Mouse (Mus musculus): ENCODE measurements at regions not wholly inside any gene's neighbourhood (a gene's known extent, or its start where the extent isn't known, plus 50 kb on each side); places are given as distances from the start of the nearest gene placed in this dataset.

DNA sequence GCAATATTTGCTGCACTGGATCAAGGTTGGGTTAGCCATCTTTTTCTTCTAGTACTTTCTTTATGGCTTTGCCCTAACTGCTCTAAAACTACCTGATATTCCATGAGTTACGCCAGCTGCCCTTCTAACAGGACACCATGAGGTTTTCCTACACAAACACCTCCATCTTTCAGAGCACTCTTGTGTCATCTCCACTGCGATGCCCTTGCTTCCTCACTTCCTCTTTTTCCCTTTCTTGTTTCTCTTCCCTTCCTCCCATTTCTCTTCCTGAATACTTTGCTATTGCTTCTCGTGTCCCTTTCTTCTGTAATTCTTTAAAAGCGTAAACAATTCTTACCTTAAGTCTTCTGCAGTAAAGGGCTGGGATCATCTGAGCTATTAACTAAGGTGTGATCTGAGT is 139.9 kb upstream of the Hhip start:
- H3K4me3 ChIP-seq (replicated peaks; ENCODE audit: low read length), result no peak overlapping the region
- H3K9me3 ChIP-seq (ENCODE audit: control insufficient read depth, low read length), result no peaks in the 10 kb centered on the region
- H3K4me2 ChIP-seq (replicated peaks; ENCODE audit: low read depth, low read length, severe bottlenecking), result no peak overlapping the region
- 89% methylated on average over 4 of the region's 4 CpGs for WGBS
- no peaks in the 10 kb centered on the region for H3K36me3 ChIP-seq (ENCODE audit: control insufficient read depth, insufficient read depth, low read length)
- H3K27ac ChIP-seq (replicated peaks; ENCODE audit: low read depth, low read length), result no peak overlapping the region
- no peaks in the 10 kb centered on the region for H3K27me3 ChIP-seq (ENCODE audit: control insufficient read depth, insufficient read depth, low read length)
- peaks cover 8% of the 10 kb centered on the region; the same call in 1 of the 2 replicates for H3K4me1 ChIP-seq (ENCODE audit: control insufficient read depth, insufficient read depth, low read length)
- H3K9ac ChIP-seq (ENCODE audit: low read depth, low read length, severe bottlenecking), result no peak overlapping the region
- ATAC-seq (ENCODE audit: low FRiP score, low read depth), result no peak
- no peak for TF ChIP-seq POLR2A (IDR thresholded peaks at IDR 0.05; ENCODE audit: borderline replicate concordance, extremely low read depth, insufficient read depth, insufficient read length)
- no peak for DNase-seq (ENCODE audit: low spot score)

DNA sequence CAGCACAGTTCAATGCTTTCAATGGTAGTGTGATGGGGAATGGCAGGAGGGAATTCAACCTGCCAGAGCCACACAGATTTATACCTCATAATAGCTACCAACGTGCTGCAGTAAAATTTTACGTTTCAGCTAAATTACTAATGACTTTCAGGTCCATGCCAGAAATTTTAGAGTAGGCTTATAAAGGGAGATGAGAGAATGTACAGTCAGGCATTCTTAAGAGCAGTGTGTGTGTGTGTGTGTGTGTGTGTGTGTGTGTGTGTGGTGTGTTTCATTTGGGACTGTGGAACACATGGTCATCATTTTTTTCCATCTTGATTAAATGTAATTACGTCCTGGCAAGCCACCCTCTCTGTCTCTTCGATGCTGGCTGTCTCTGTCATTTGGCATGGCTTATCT is 132.7 kb upstream of the Hhip start:
- Histone ChIP-seq H3K4me2 (replicated peaks; ENCODE audit: low read depth, low read length, severe bottlenecking) (no peak overlapping the region), H3K27ac (replicated peaks; ENCODE audit: low read depth, low read length) (no peak overlapping the region), H3K9ac (ENCODE audit: low read depth, low read length, severe bottlenecking) (no peak overlapping the region), H3K4me3 (replicated peaks; ENCODE audit: low read length) (no peak overlapping the region), H3K36me3 (ENCODE audit: control insufficient read depth, insufficient read depth, low read length) (no peaks in the 10 kb centered on the region), H3K27me3 (ENCODE audit: control insufficient read depth, insufficient read depth, low read length) (no peaks in the 10 kb centered on the region), H3K4me1 (ENCODE audit: control insufficient read depth, insufficient read depth, low read length) (peaks cover 9% of the 10 kb centered on the region), H3K9me3 (ENCODE audit: control insufficient read depth, low read length) (no peaks in the 10 kb centered on the region)
- DNase-seq (ENCODE audit: low spot score), result peak; percentile 41
- WGBS, result 21% methylated on average over 4 of the region's 4 CpGs
- TF ChIP-seq POLR2A (IDR thresholded peaks at IDR 0.05; ENCODE audit: borderline replicate concordance, extremely low read depth, insufficient read depth, insufficient read length), result no peak
- peak; percentile 68 for ATAC-seq (ENCODE audit: low FRiP score, low read depth)

DNA sequence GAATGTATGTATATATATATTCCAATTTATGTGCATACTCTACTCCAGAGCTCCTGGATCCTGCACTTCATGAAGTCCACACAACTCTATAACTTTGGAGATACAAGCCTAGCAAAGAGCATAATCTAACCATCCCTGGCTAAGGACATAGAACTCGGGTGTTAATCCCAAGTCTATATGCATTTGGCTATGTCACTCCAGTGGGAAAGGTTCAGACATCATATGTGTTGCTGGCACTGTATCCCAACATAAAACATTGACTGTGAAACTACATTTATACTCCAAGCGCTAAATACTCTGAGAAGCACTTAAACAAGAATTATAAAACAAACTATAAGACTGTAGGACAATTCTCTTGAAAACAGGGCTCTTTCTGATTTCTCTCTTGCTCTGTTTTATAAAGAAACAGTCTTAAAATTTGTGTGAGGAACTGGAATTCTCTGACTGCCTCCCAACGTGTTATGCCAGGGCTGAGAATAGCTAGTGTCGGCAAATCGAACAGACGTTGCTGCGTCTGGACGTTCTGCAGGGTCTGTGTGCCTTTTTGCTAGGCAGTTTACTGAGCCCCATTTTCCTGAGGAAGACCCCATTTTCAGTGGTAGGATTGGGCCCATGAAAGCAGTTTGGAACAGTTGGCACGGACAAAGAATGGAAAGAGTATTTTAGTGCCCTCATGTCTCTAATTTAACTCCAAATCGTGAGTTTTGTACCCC is 132.1 kb upstream of the Hhip start:
- Histone ChIP-seq H3K9me3 (ENCODE audit: control insufficient read depth, low read length) (no peaks in the 10 kb centered on the region), H3K27ac (replicated peaks; ENCODE audit: low read depth, low read length) (no peak overlapping the region)

DNA sequence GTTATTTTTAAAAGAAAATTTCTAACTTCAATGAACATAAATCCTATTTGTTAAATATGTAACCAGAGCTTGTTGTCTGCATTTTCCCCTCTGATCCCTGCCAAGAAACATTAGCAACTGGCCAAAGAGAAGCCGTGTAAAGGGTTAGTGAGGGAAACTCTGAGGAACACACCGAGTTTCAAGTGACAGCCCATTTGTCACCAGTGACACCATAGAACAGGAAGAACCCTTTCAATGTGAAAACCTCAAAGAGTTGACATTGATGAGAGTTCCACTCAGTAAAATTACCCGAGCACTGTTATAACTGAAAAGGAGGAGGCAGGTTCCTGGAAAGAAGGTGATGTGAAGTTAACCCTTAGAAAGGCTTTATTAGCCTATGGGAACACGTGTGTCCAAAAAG is 127.5 kb upstream of the Hhip start:
- no peak for TF ChIP-seq POLR2A (IDR thresholded peaks at IDR 0.05; ENCODE audit: borderline replicate concordance, extremely low read depth, insufficient read depth, insufficient read length)
- Histone ChIP-seq H3K9ac (ENCODE audit: low read depth, low read length, severe bottlenecking) (no peak overlapping the region), H3K4me3 (replicated peaks; ENCODE audit: low read length) (no peak overlapping the region), H3K27me3 (ENCODE audit: control insufficient read depth, insufficient read depth, low read length) (no peaks in the 10 kb centered on the region), H3K4me1 (ENCODE audit: control insufficient read depth, insufficient read depth, low read length) (0 out of 2 replicates have a peak, but pooled peaks cover under 1% of the 10 kb centered on the region), H3K9me3 (ENCODE audit: control insufficient read depth, low read length) (no peaks in the 10 kb centered on the region), H3K4me2 (replicated peaks; ENCODE audit: low read depth, low read length, severe bottlenecking) (no peak overlapping the region), H3K27ac (replicated peaks; ENCODE audit: low read depth, low read length) (no peak overlapping the region), H3K36me3 (ENCODE audit: control insufficient read depth, insufficient read depth, low read length) (no peaks in the 10 kb centered on the region)
- DNase-seq (ENCODE audit: low spot score), result no peak
- WGBS, result 21% methylated on average over 4 of the region's 4 CpGs
- ATAC-seq (ENCODE audit: low FRiP score, low read depth), result no peak

More for the DNA sequence above, 132.1 kb upstream of the Hhip start:
- H3K36me3 ChIP-seq (ENCODE audit: control insufficient read depth, insufficient read depth, low read length), result no peaks in the 10 kb centered on the region
- H3K9ac ChIP-seq (ENCODE audit: low read depth, low read length, severe bottlenecking), result no peak overlapping the region
- H3K27me3 ChIP-seq (ENCODE audit: control insufficient read depth, insufficient read depth, low read length), result no peaks in the 10 kb centered on the region
- peak; percentile 37 for ATAC-seq (ENCODE audit: low FRiP score, low read depth)
- no peak overlapping the region for H3K4me2 ChIP-seq (replicated peaks; ENCODE audit: low read depth, low read length, severe bottlenecking)
- TF ChIP-seq POLR2A (IDR thresholded peaks at IDR 0.05; ENCODE audit: borderline replicate concordance, extremely low read depth, insufficient read depth, insufficient read length), result no peak
- peaks cover 9% of the 10 kb centered on the region for H3K4me1 ChIP-seq (ENCODE audit: control insufficient read depth, insufficient read depth, low read length)
- H3K4me3 ChIP-seq (replicated peaks; ENCODE audit: low read length), result no peak overlapping the region
- 32% methylated on average over 10 of the region's 10 CpGs for WGBS
- DNase-seq (ENCODE audit: low spot score), result peak; percentile 16

DNA sequence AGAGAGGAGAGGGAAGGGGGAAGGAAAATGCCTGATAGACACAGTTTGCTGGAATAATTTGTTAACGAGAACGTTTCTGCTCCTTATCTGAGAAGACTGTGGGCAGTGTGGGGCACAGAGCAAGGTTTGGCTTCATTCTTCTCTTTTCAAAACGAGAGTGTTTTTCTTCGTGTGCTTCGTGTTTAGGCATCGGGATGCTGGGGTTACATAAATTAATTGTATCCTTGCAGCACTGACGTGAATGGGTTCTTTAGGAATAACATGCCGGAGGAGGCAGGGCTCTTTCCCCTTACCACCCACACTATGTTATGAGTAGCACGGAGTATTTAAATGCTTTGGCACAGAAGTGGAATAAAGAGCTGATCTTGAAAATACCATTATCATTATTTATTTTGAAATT is 110.9 kb upstream of the Hhip start:
- Histone ChIP-seq H3K36me3 (ENCODE audit: control insufficient read depth, insufficient read depth, low read length) (no peaks in the 10 kb centered on the region), H3K4me2 (replicated peaks; ENCODE audit: low read depth, low read length, severe bottlenecking) (no peak overlapping the region), H3K27ac (replicated peaks; ENCODE audit: low read depth, low read length) (no peak overlapping the region), H3K9ac (ENCODE audit: low read depth, low read length, severe bottlenecking) (no peak overlapping the region), H3K27me3 (ENCODE audit: control insufficient read depth, insufficient read depth, low read length) (no peaks in the 10 kb centered on the region), H3K9me3 (ENCODE audit: control insufficient read depth, low read length) (no peaks in the 10 kb centered on the region), H3K4me1 (ENCODE audit: control insufficient read depth, insufficient read depth, low read length) (peaks cover 8% of the 10 kb centered on the region; the same call in 1 of the 2 replicates), H3K4me3 (replicated peaks; ENCODE audit: low read length) (no peak overlapping the region)
- 72% methylated on average over 9 of the region's 9 CpGs for WGBS
- no peak for TF ChIP-seq POLR2A (IDR thresholded peaks at IDR 0.05; ENCODE audit: borderline replicate concordance, extremely low read depth, insufficient read depth, insufficient read length)
- ATAC-seq (ENCODE audit: low FRiP score, low read depth) (no peak), DNase-seq (ENCODE audit: low spot score) (no peak)

Data from limb, embryonic 14.5 days (tissue).